Mouse (Mus musculus): ENCODE measurements around the gene Ccdc141. TPM values are rescaled to one million over a fixed set of nuclear protein-coding genes. Genes with fewer than 3 reads are reported as not detected.

The Ccdc141 gene
- polyA plus RNA-seq, 1 experiment from 2014 or later: 19.6 TPM

GRCm38 (mm10) chr2:77080657-77081056 lies 89.8 kb downstream of the Ccdc141 start:
- Histone ChIP-seq H3K36me3 (ENCODE audit: control insufficient read depth, insufficient read depth, low read length) (no peaks in the 10 kb centered on the region), H3K4me3 (ENCODE audit: low read length) (no peak overlapping the region), H3K4me2 (ENCODE audit: low read depth, low read length) (no peak overlapping the region), H3K27me3 (ENCODE audit: control insufficient read depth, insufficient read depth, low read depth, low read length) (no peaks in the 10 kb centered on the region), H3K9ac (ENCODE audit: low read length) (no peak overlapping the region), H3K27ac (ENCODE audit: low read length) (no peak overlapping the region), H3K9me3 (ENCODE audit: control insufficient read depth, low read length) (no peaks in the 10 kb centered on the region), H3K4me1 (replicated peaks; ENCODE audit: control insufficient read depth, insufficient read depth, low read length) (no peaks in the 10 kb centered on the region)
- 0 out of 2 replicates have a peak, but pooled peaks have one; percentile 34 for ATAC-seq (ENCODE audit: low read depth)
- WGBS: 88% methylated on average over 3 of the region's 3 CpGs

GRCm38 (mm10) chr2:77078746-77079145 lies 91.7 kb downstream of the Ccdc141 start:
- 78% methylated on average over 4 of the region's 4 CpGs for WGBS

DNA sequence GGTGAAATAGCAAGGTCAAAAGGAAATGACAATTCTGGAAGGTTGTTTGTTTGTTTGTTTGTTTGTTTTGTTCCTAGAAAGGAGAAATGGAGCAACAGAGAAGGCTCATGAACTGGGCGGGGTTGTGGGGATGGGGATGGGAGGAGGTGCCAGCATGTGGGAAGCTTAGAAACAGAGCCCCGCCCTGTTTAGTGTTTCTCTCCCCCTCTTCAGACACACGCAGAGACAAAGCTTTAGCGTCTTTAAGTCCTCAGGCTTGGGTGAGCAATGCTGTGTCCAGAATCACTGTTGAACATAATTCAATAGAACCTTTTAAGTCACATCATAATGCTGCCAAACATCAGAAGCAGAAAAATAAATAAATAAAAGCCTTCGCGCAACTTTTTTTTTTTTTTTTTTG lies 96.1 kb downstream of the Ccdc141 start:
- H3K27ac ChIP-seq (ENCODE audit: low read length): no peak overlapping the region

More at GRCm38 (mm10) chr2:77078746-77079145, 91.7 kb downstream of the Ccdc141 start:
- Histone ChIP-seq H3K4me3 (ENCODE audit: low read length) (no peak overlapping the region), H3K36me3 (ENCODE audit: control insufficient read depth, insufficient read depth, low read length) (no peaks in the 10 kb centered on the region), H3K4me1 (replicated peaks; ENCODE audit: control insufficient read depth, insufficient read depth, low read length) (no peaks in the 10 kb centered on the region), H3K9me3 (ENCODE audit: control insufficient read depth, low read length) (no peaks in the 10 kb centered on the region), H3K27me3 (ENCODE audit: control insufficient read depth, insufficient read depth, low read depth, low read length) (no peaks in the 10 kb centered on the region), H3K9ac (ENCODE audit: low read length) (no peak overlapping the region), H3K27ac (ENCODE audit: low read length) (no peak overlapping the region), H3K4me2 (ENCODE audit: low read depth, low read length) (no peak overlapping the region)
- no peak for ATAC-seq (ENCODE audit: low read depth)

DNA sequence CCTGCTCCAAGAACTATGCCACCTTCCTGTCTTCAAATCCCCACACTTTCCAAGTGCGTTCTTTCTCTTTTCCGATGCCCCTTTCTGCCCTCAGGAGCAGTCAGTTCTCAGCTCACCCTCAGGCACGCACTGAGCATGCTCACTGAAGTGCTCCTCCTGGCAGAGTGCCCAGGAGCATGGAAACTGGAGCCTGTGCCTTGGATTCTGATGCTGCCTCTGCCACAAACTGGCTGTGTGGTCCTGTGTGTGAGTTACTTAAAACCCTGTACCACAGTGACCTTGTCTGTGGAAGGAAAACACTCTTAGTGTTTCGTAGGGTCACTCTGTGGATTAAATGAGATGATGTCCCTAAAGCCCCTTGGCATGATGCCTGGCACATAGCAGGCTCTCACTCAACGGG lies 96.5 kb downstream of the Ccdc141 start:
- no peaks in the 10 kb centered on the region for H3K4me1 ChIP-seq (replicated peaks; ENCODE audit: control insufficient read depth, insufficient read depth, low read length)
- 46% methylated on average over 5 of the region's 5 CpGs for whole genome bisulfite sequencing
- H3K9ac ChIP-seq (ENCODE audit: low read length): no peak overlapping the region
- H3K27me3 ChIP-seq (ENCODE audit: control insufficient read depth, insufficient read depth, low read depth, low read length): no peaks in the 10 kb centered on the region
- H3K27ac ChIP-seq (ENCODE audit: low read length): no peak overlapping the region
- no peaks in the 10 kb centered on the region for H3K9me3 ChIP-seq (ENCODE audit: control insufficient read depth, low read length)
- no peak overlapping the region for H3K4me2 ChIP-seq (ENCODE audit: low read depth, low read length)
- no peak overlapping the region for H3K4me3 ChIP-seq (ENCODE audit: low read length)
- ATAC-seq (ENCODE audit: low read depth): peak; percentile 28; the same call in 1 of the 2 replicates
- H3K36me3 ChIP-seq (ENCODE audit: control insufficient read depth, insufficient read depth, low read length): no peaks in the 10 kb centered on the region

More for the DNA sequence above, 96.1 kb downstream of the Ccdc141 start:
- H3K9me3 ChIP-seq (ENCODE audit: control insufficient read depth, low read length): no peaks in the 10 kb centered on the region
- no peak overlapping the region for H3K4me2 ChIP-seq (ENCODE audit: low read depth, low read length)
- H3K4me3 ChIP-seq (ENCODE audit: low read length): no peak overlapping the region
- no peaks in the 10 kb centered on the region for H3K36me3 ChIP-seq (ENCODE audit: control insufficient read depth, insufficient read depth, low read length)
- H3K27me3 ChIP-seq (ENCODE audit: control insufficient read depth, insufficient read depth, low read depth, low read length): no peaks in the 10 kb centered on the region
- H3K4me1 ChIP-seq (replicated peaks; ENCODE audit: control insufficient read depth, insufficient read depth, low read length): no peaks in the 10 kb centered on the region
- H3K9ac ChIP-seq (ENCODE audit: low read length): no peak overlapping the region
- 49% methylated on average over 6 of the region's 6 CpGs for WGBS
- ATAC-seq (ENCODE audit: low read depth): no peak

GRCm38 (mm10) chr2:77065294-77065693 lies 105.1 kb downstream of the Ccdc141 start:
- Histone ChIP-seq H3K4me2 (ENCODE audit: low read depth, low read length) (no peak overlapping the region), H3K4me1 (replicated peaks; ENCODE audit: control insufficient read depth, insufficient read depth, low read length) (no peaks in the 10 kb centered on the region), H3K4me3 (ENCODE audit: low read length) (no peak overlapping the region), H3K9me3 (ENCODE audit: control insufficient read depth, low read length) (no peaks in the 10 kb centered on the region), H3K36me3 (ENCODE audit: control insufficient read depth, insufficient read depth, low read length) (no peaks in the 10 kb centered on the region), H3K9ac (ENCODE audit: low read length) (no peak overlapping the region), H3K27ac (ENCODE audit: low read length) (no peak overlapping the region), H3K27me3 (ENCODE audit: control insufficient read depth, insufficient read depth, low read depth, low read length) (no peaks in the 10 kb centered on the region)
- 26% methylated on average over 6 of the region's 6 CpGs for WGBS
- ATAC-seq (ENCODE audit: low read depth): no peak

DNA sequence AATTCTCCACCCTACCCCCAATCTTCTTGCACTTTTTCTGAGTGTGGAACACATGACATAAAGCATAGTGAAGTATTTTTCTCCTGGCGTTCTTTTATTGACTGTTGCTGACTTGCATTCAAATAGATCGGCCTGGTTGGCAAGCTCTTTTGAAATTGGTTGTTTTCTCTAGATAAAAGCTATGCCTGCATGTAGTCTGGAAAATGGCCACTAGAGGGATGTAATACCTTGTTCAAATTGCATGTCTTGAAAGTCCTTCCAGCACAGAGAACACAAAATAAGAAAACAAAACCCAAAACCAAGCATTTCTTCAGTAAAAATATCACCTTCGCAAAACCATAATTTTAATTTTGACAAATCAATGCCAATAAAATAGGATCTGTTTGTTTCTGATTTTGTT lies 108.6 kb downstream of the Ccdc141 start:
- Histone ChIP-seq H3K27ac (ENCODE audit: low read length) (no peak overlapping the region), H3K4me2 (ENCODE audit: low read depth, low read length) (no peak overlapping the region), H3K36me3 (ENCODE audit: control insufficient read depth, insufficient read depth, low read length) (no peaks in the 10 kb centered on the region), H3K9ac (ENCODE audit: low read length) (no peak overlapping the region), H3K4me1 (replicated peaks; ENCODE audit: control insufficient read depth, insufficient read depth, low read length) (no peaks in the 10 kb centered on the region), H3K27me3 (ENCODE audit: control insufficient read depth, insufficient read depth, low read depth, low read length) (no peaks in the 10 kb centered on the region), H3K4me3 (ENCODE audit: low read length) (no peak overlapping the region), H3K9me3 (ENCODE audit: control insufficient read depth, low read length) (no peaks in the 10 kb centered on the region)
- no peak for ATAC-seq (ENCODE audit: low read depth)
- WGBS: 33% methylated on average over 3 of the region's 3 CpGs

- Histone ChIP-seq H3K4me3 (ENCODE audit: low read length) (no peak overlapping the region), H3K9me3 (ENCODE audit: control insufficient read depth, low read length) (no peaks in the 10 kb centered on the region), H3K9ac (ENCODE audit: low read length) (no peak overlapping the region), H3K36me3 (ENCODE audit: control insufficient read depth, insufficient read depth, low read length) (no peaks in the 10 kb centered on the region), H3K4me2 (ENCODE audit: low read depth, low read length) (no peak overlapping the region), H3K27me3 (ENCODE audit: control insufficient read depth, insufficient read depth, low read depth, low read length) (no peaks in the 10 kb centered on the region), H3K27ac (ENCODE audit: low read length) (no peak overlapping the region), H3K4me1 (replicated peaks; ENCODE audit: control insufficient read depth, insufficient read depth, low read length) (no peaks in the 10 kb centered on the region)
- ATAC-seq (ENCODE audit: low read depth): no peak
- 60% methylated on average over 8 of the region's 8 CpGs for WGBS
These were observed 110.8 kb downstream of the Ccdc141 start for GRCm38 (mm10) chr2:77059596-77059995.

DNA sequence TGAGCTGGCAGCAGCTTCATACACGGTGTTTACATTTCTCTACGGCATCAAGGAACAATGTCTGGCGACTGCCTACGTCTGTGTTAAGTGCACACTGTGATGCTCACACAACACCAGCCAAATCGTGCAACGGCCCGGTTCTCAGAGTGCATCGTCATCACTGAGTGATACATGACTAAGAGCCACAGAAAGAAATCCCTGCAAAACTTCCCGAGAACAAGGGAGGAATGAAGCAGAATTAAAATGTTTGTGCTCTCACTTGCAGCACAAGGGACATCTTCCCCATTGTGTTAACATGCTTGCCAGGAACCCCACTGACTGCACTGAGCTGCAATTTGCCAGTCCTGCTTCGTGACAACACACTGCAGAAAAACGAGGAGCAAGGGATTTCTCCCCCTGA lies 114.1 kb downstream of the Ccdc141 start:
- Histone ChIP-seq H3K9me3 (ENCODE audit: control insufficient read depth, low read length) (no peaks in the 10 kb centered on the region), H3K4me2 (ENCODE audit: low read depth, low read length) (no peak overlapping the region), H3K4me3 (ENCODE audit: low read length) (no peak overlapping the region), H3K9ac (ENCODE audit: low read length) (no peak overlapping the region), H3K36me3 (ENCODE audit: control insufficient read depth, insufficient read depth, low read length) (no peaks in the 10 kb centered on the region), H3K27me3 (ENCODE audit: control insufficient read depth, insufficient read depth, low read depth, low read length) (no peaks in the 10 kb centered on the region), H3K27ac (ENCODE audit: low read length) (no peak overlapping the region), H3K4me1 (replicated peaks; ENCODE audit: control insufficient read depth, insufficient read depth, low read length) (no peaks in the 10 kb centered on the region)
- WGBS: 41% methylated on average over 11 of the region's 11 CpGs
- ATAC-seq (ENCODE audit: low read depth): no peak

GRCm38 (mm10) chr2:77042912-77043311 lies 127.5 kb downstream of the Ccdc141 start:
- no peak for ATAC-seq (ENCODE audit: low read depth)
- no peak overlapping the region for H3K4me2 ChIP-seq (ENCODE audit: low read depth, low read length)
- H3K4me1 ChIP-seq (replicated peaks; ENCODE audit: control insufficient read depth, insufficient read depth, low read length): no peaks in the 10 kb centered on the region
- no peaks in the 10 kb centered on the region for H3K36me3 ChIP-seq (ENCODE audit: control insufficient read depth, insufficient read depth, low read length)
- H3K4me3 ChIP-seq (ENCODE audit: low read length): no peak overlapping the region
- no peak overlapping the region for H3K27ac ChIP-seq (ENCODE audit: low read length)
- WGBS: 72% methylated on average over 3 of the region's 3 CpGs
- no peaks in the 10 kb centered on the region for H3K27me3 ChIP-seq (ENCODE audit: control insufficient read depth, insufficient read depth, low read depth, low read length)
- H3K9ac ChIP-seq (ENCODE audit: low read length): no peak overlapping the region
- no peaks in the 10 kb centered on the region for H3K9me3 ChIP-seq (ENCODE audit: control insufficient read depth, low read length)

- Histone ChIP-seq H3K36me3 (ENCODE audit: control insufficient read depth, insufficient read depth, low read length) (no peaks in the 10 kb centered on the region), H3K4me1 (replicated peaks; ENCODE audit: control insufficient read depth, insufficient read depth, low read length) (no peaks in the 10 kb centered on the region), H3K9ac (ENCODE audit: low read length) (no peak overlapping the region), H3K4me3 (ENCODE audit: low read length) (no peak overlapping the region), H3K27me3 (ENCODE audit: control insufficient read depth, insufficient read depth, low read depth, low read length) (no peaks in the 10 kb centered on the region), H3K9me3 (ENCODE audit: control insufficient read depth, low read length) (no peaks in the 10 kb centered on the region), H3K4me2 (ENCODE audit: low read depth, low read length) (no peak overlapping the region), H3K27ac (ENCODE audit: low read length) (no peak overlapping the region)
- WGBS: 83% methylated on average over 3 of the region's 3 CpGs
- no peak for ATAC-seq (ENCODE audit: low read depth)
These were observed 130.8 kb downstream of the Ccdc141 start for GRCm38 (mm10) chr2:77039683-77040082.
